Mouse (Mus musculus) CD4-positive, CD25-positive, alpha-beta regulatory T cell, adult 4 months (primary cell): ENCODE data around the gene 1700034J05Rik. TPM values are rescaled to one million over a fixed set of nuclear protein-coding genes. Genes with fewer than 3 reads are reported as not detected.

Experiments
- ATAC-seq: one replicate; pipeline ENCODE4 v1.8.0; 2017
- polyA plus RNA-seq, 2 experiments: library from polyadenylated mRNA; unstranded; fragments of 100-300 nt; shearing (Covaris generic); gene quantifications; one replicate each; pipeline ENCODE4 v1.2.1; 2017

1700034J05Rik gene
- polyA plus RNA-seq, 2 experiments from 2014 or later: not detected

DNA sequence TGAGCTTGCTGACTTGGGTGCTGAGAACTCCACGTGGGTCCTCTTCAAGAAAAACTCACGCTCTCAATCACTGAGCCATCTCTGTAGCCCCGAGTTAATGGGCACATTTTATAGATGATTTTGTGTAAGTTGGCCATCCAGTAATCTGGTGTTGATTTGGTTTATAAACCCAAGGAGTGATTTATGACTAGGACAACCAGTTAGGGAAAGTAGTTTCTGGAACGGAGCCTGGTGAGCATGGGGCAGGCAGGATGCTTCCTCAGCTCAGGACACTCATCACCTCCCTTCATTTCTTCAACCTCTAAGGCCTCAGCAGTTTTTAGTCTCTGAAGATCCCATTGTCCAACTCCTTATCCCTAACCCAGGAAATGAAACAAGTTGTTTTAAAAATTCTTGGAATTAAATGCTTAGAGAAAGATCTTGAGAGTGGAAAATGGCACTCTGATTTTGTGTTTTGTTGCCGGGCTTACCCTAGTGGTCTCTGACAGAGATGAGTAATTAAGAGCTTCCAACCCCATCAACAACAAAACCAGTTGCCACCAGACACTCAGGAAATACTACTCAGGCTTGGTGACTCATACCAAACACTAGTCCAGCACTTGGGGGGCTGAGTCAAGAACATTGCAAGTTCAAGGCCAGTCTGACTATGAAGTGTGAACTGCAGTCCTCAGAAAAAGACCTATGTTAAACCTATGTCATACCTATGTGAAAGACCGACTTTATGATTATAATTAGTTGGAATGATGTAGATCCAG lies 9.4 kb upstream of the 1700034J05Rik start:
- no peak for ATAC-seq

DNA sequence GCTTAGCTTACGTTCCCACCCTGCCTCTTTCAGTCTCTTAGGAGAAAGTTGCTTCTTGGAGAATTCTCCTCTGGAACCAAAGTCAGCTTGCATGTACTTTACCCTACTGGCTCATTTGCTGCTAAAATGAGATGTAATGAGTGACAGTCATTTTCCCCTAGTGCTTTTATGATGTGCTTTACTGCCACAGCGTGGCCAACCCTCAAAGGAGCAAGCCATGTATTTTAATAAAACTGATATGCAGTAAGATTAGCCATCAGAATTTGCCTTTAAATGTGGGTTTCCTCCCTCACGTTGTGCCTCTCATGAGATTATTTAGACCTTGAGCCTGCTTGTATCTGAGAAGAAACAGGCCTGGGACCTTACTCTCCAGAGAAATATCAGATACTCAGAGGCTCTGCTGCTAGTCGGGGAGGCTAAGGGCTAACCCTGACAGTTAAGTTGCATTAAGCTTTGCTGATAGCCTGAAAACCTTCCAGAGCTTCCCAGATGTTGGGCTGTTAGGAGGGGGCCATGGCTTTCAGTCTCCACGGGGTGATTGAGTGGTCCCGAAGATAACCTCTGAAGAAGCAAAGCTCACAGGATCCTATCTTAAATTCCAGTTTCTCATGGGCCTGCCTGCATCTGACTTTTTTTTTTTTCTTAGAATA lies 7.7 kb upstream of the 1700034J05Rik start:
- ATAC-seq: no peak

DNA sequence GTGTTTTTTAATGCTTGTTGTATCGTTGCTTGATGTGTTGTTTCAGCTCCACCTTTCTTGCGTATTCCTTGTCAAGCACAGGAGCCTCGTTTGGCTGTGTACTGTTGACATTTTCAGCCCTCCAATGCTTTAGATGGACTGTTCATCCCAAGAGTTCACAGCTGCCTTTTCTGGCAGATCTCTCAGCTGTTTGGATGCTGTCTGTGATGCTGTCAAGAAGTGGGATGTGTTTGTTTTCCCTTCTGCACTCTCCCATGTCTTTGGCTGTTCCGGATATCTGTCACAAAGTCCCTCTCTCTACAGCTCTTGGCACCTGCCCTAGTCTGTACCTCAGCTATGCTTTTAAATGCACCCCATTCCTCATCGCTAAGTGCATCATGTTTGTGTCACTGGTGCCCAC lies 6.7 kb upstream of the 1700034J05Rik start:
- no peak for ATAC-seq

DNA sequence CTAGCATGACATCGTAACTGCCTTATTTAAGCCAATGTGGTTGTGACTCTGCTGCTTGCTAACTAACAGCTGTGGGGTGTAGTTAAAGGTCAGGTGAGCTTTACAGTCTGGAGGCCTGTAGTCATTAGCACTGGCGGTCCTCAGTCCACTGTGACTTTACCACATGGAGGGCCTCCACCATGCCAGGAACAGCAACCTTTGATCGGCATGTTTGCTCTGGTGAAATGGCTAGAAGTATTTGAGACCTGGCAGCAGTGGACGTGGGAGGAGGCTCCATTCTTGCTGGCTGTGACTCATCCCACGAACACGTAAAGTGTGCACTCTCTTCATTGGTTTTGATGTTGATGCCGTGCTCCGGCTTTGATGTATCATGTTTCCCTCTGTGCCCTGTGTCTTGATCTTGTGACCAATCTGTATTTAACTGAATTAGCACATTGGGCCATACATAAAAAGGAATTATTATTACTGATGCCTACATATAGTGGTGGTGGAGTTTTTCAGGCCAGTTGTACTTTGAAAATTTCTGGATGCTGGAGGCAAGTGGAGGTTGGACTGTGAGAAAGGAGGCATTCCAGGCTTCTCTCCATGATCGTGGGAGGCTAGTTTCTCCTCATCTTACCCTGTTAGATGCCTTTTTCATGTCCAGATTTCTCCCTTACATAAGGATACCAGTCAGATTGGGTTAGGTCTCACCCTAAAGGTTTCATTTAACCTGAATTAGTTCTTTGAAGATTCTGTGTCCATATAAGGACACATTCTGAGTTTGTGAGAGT lies 5.9 kb upstream of the 1700034J05Rik start:
- ATAC-seq: peak; percentile 87

DNA sequence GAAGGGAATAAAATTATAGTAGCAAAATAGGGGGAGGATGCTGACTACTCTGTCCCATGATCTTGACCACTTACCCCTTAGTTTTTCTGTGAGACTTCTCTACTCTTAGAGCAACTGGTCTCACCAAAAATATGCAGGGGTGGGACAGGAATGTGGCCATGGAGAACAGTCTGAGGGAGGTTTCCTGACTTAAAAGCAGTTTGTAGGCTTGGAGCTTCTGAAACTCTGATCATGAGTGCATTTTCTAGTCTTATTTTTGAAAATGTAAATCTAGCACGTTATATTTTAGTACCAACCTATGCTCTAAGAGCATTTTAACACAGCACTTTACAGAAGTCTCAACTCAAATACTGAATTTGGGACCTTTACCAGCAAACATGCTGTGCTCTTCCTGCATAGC lies 4.5 kb upstream of the 1700034J05Rik start:
- ATAC-seq: no peak

DNA sequence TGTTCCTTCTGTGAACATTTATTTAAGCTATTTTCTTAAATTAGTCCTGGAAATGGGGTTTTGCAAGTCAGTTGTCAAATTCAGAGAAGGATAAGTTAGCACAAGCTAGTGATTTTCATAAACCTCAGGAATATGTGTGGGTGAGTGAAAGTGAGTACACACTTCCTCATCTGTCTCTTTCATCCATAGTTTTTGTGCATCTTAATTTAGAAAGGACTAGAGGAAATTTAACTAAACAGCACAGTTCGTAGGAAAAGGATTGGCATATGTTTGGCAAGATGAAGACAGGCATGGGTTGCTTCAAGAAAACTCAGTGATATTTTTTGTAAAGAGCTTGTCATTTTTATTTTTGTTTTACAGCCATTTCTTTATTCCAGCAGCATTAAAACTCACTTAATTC lies 2.7 kb upstream of the 1700034J05Rik start:
- no peak for ATAC-seq

DNA sequence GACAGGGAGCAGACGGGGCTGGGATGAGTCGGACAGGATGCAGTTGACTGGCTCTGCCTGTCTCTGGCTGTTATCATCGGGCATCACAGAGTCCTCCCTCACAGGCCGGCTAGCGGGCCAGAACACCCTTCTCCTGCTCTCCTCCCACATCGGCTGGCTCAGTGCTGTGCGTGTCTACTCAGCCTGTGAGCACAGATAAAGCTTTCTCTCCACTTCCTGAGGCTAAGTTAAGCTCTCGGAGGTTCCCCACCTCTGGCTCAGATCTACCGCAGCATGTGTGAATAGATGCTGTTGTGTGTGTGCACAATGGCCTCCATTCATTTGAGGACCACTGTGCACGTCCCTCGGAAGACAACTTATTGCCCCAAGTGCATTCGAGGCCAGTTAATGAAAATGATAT lies 1.7 kb upstream of the 1700034J05Rik start:
- no peak for ATAC-seq

DNA sequence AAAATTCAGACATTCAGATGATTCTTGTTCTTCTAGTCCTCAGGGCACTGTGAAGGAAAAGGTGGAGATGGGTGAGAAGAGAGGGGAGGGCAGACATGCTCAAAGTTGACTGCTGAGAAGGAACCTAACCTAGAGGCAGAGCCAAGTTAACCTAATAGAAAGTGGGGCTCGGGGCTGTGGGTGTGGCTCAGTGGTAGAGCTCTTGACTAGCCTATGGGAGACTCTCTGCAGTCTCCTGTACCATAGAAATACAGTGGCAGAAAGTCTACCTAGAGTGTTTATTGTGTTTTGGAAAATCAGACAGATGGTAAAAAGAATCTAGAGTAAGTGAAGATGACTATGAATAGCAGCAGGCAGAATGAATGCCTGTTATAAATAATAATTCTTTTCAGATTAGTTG lies 1.3 kb upstream of the 1700034J05Rik start:
- no peak for ATAC-seq

DNA sequence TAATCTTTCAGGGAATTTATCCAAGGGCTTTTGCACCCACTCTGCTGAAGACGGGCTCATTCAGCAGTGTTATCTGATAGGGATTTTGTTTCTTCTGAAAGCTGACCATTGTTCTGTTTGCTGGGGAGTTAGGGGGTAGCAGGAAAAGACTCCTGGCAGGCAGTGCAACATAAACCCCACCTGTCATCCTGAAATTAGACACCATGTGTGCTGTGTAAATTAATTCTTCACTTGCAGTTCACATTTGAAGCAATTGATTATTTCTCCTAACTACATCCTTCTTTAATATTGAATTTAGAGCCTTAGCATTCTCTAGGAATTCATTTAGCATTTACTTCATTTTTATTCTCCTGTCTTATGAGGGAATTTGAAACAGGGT lies 3.8 kb downstream of the 1700034J05Rik start:
- ATAC-seq: no peak

DNA sequence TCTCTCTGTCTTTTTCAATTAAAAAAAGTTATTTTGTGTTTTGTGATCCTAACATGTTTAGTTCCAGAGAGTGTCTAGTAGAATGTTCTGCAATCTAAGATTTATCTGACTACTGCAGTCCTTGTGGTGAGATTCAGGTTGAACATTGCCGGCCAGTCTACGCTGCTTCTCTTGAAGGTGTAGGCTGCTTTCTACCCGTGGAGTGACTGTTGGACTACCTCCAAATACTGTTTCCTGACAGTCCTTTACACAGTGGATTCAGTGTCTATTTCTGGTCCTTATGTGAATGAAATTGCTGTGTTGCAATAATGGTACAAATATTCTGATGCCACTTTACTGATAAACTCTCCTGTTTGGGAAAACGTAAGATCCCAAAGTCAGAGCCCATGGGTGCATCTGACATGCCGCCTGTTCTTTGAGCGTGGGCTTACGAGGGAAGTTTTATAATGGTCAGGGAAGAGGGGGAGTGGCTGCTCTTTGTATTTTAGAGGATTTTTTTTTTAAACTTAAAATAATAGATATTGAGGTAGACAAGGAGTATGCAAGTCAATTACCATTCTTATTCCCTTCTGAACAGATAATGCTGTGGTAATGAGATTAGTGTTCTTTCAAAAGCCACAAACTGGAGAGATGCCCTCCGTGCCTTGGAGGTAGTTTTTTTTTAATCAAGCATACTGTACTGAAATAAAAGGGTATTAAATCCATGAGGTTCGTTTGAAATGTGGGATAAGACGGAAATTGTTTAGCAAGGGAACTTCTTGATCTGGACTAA lies 4.4 kb downstream of the 1700034J05Rik start:
- no peak for ATAC-seq

DNA sequence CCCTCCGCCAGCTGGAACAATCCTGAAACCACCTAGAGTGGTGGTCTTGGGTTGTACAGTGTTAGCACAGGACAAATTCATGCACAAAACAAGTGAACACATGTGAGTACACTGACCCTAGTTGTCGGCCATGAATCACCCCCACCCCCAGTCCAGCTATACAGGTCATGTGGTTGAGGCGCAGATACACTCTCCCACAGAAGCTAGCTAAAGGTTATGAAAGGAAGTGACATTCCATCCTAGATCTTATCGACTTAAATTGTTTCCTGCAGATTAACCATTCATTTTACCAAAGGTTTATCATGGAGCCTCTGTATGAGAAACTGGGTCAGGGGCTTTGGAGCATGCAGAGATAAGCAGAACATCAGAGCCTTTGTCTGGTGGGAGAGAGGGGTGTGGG lies 7.0 kb downstream of the 1700034J05Rik start:
- no peak for ATAC-seq

DNA sequence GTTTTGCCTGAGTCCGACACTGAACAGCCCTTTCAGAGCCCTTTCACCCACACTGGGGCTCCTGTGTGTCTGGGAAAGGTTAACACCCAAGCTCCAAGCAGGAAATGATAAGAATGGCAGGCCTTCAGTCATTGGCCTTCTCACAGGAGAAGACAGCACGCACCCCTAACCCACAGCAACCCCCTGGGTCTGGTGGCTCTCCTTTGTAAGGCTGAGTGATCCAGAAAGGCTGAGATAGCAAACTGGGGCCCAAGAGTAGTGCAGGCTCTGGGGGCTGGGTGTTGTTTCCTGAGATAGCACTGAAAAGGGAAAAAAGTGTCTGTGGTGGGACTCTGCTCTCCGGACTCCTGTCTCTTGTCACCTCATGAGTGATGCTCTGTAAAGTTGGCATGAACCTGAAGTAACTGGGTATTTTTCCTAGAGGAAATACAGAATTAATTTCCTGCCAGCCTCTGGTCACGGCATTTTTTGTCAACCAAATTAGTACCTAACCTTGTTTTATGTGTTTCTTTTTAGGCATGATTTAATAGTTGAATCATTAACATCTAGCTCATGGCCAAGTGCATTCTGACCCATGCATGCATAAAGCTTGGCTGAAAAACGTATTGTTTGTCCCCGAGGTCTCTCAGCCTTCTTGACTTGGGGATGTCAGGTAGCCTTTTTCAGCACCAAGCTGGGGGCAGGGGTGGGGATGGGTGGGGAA lies 7.7 kb downstream of the 1700034J05Rik start:
- no peak for ATAC-seq

DNA sequence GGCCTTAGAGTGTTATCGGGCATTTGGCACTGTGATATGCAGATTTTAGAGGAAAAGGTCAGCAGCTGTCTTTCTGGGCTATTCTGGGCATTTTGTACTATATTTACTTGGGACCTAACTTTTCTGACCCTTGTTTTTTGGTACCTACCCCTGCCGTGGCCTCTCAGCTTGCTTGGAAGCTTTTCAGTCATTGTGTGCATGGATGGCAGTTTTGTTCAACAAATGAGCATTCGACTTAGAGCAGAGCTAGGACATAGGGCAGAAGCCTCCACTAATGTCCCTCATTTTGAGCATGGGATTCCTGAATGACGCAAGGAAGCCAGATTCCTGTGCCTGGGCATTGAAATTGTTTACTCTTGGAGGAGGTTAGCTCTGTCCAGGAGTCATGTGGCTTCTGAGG lies 9.4 kb downstream of the 1700034J05Rik start:
- no peak for ATAC-seq

DNA sequence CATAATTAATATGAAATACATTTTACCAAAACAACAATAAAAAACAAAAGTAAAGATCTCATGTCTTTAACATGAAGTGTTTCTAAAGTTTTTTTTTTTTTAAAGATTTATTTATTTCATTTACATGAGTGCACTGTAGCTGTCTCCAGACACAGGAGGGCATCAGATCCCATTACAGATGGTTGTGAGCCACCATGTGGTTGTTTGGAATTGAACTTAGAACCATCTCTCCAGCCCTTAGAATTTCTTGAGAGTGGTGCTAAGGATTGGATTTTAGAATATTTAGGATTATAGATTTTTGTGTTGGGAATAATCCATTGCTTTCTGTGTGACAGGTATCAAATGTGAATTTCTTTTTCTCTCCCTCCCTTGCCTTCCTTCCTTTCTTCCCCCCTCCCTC lies 10.2 kb downstream of the 1700034J05Rik start:
- no peak for ATAC-seq

DNA sequence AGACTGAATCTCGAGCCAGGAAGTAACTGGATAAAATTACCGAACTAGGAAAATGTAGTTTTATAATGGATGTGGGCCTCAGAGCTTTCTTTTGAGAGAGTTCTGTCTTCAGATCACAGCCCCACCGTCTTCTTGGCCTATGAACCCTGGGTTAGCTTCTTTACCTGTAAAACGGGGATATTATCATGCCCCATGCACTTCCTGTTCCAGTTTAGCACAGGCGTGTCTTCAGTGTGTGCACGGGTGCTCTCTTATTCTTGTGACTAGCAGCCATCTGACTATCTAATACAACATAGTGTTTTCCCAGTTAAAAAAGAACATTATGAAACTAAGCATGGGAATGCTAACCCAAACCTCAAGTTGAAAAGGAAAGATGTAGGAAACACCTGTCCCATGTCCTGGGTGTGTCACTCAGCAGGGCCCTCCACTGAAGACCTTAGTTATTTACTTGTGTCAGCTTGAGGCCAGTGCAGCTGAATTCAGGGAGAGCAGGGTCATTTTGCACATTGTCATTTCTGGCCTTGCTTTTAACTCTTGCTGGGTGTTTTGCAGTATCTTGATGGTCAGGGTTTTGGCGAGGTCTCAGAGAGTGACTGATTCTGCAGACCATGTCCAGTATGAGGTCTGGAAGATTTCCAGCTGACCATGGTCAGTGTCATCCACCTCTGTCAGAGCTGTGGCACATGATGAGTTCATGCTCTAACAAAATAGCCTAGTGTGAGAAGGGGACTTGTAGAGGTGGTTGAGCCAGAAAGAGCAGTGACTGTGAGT lies 12.5 kb downstream of the 1700034J05Rik start:
- no peak for ATAC-seq

DNA sequence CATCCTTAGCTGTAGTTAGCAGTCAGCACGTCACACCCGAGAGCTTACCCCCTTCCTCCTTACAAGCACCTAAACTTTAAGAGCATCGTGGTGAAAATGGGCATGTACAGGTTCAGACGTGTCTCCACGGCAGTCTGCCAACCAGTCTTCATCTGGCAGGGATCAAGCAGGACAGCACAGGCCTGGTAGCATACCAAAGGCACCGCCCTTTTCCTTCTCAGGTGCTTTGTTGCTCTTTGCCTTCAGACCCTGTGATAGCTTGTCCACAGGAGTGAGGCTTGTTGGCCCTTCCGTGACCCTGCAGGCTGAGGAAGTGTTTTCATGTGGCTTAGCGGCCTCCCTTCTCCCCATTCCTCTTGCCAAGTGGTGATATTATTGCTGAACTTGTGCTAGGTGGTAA lies 15.2 kb downstream of the 1700034J05Rik start:
- no peak for ATAC-seq

DNA sequence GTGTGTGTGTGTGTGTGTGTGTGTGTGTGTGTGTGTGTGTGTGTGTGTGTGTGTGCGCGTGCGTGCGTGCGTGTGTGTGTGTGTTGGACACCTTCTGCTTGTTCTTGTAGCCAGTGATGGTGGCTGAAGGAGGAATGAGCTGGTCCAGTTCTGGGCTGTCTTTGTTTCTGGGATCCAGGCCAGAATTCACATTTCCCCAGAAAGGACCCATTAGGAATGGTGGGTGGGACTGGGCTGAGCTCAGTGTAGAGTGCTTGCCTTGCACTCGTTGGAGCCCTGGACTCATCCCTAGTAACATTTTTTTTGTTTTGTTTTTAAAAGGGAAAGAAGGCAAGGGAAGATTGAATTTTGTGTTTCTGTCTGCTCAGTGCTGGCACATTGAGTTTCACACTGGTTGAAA lies 18.3 kb downstream of the 1700034J05Rik start:
- no peak for ATAC-seq

DNA sequence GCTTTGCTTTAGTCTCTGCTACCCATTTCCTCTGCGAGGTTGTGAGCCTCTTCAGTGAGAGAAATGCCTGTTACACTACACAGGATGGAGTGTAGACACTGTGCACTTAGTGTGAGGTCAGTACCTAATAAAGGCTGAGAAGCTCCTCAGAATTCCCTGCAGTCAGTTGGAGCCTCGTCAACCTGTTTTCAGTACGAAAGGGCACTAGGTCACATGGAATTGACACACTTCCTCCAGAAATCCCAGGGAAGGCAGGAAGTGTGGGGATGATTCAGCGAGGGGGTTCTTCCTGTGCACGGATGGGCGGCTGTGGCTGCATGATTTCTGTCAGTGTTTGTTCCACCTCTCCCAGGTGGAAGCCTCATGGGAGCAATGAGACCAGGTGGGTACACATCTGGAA lies 21.1 kb downstream of the 1700034J05Rik start:
- ATAC-seq: no peak

DNA sequence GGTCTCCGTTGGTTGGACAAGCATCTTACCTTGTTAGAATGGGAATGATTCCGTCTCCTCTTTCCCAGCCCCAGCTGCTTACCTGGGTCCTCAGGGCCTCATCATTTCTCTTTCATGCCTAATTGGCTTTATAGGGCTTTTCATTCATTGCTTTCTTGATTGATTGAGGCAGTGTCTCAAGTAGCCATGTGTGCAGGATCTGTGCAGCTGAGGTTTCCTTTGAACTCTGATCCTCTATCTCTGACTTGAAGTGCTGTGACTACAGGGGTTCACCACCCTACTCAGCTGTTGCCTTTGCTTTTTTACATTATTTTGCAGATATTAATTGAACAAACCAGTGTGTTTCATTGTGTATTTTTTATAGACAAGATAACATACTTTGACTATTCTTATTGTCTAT lies 25.2 kb downstream of the 1700034J05Rik start:
- ATAC-seq: no peak

DNA sequence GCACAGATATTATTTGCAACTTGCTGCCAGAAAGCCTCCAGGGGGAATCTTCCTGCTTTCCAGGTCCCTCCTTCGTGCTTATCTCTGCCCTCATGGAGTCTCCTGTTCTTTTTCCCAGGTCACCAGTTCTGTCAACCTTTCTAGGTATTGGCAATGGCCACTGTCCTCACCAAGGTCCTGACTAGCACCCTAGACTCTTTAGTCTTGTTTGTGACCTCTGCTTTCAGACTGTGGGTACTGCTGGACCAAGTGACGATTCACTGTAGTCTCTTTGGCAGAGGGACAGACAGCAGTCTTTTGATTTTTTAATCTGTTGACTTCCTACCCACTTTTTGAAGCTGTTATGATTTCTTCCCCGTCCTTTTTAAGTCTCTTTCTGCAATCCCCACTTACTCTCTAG lies 26.1 kb downstream of the 1700034J05Rik start:
- no peak for ATAC-seq

DNA sequence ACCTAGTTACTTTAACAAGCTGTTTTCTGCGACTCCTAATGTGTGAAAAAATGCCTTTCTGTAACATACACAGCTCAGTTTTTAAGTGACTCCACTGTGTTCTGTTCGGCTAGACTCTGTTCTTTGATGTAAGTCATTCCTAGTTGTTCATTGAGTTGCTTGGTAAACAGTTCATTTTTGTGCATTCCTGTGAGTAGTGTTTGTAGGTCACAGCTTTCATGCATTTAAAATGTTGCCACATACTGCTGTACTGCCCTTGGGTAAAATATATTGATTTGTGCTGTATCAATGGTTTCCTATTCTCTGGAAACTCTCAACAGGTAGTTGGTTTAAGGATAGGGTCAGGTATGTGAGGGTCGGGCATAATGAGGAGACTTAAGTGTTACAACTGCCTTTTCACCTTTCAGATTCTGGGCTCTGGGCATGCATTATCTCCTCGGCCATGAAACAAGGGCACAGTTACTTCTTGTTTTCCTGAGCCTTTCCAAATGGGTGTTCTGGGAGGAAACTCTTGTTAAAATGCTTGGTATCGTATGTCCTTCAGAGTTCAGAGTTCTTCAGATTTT lies 27.7 kb downstream of the 1700034J05Rik start:
- ATAC-seq: no peak
